Mouse (Mus musculus) heart, adult 18-20 months (tissue): ENCODE measurements at regions not wholly inside any gene's neighbourhood (a gene's known extent, or its start where the extent isn't known, plus 50 kb on each side); places are given as distances from the start of the nearest gene placed in this dataset.
"Not testable (repeated sequence)": the region's sequence is repeated elsewhere in the genome, so short reads cannot be mapped to it uniquely, and the experiment has no call there.

Experiments
- DNase-seq, 2 experiments: peaks; one replicate each; pipeline ENCODE4 v3.0.0; 2021 to 2022; ENCODE audit warnings: mixed read lengths in 1 of 2

- no peak for DNase-seq
Observed at GRCm38 (mm10) chr15:59733031-59733810, 283.2 kb downstream of the 4933412E24Rik start.

- no peak for DNase-seq
Observed at GRCm38 (mm10) chr15:59731129-59731528, 285.3 kb downstream of the 4933412E24Rik start.

GRCm38 (mm10) chr15:59728817-59729560 is 287.4 kb downstream of the 4933412E24Rik start:
- peak in 1 of 2 experiments; percentile 54 for DNase-seq

DNA sequence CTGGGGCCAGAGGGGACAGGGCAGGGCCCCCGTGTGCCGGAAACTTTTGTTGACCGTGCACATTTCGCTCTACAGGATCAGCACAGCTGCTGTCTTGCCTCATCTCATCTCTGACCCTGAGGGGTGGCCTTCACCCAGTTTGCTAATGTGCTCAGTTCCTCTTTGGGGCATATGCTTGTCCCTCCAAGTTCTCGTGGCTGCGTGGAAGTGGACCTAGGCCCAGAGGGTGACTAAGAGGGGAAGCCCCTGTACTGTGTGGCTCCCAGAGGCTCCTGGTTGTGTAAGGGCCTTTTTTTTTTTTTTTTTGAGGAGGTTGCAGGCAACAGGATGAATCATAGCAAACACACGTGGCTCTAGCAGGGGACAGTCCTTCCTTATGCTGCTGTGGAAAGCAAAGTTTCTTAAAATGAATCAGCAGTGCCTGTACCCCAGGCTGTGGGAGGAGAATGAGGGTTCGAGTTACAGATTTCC is 288.2 kb downstream of the 4933412E24Rik start:
- peak; percentile 65 to 89 for DNase-seq

DNA sequence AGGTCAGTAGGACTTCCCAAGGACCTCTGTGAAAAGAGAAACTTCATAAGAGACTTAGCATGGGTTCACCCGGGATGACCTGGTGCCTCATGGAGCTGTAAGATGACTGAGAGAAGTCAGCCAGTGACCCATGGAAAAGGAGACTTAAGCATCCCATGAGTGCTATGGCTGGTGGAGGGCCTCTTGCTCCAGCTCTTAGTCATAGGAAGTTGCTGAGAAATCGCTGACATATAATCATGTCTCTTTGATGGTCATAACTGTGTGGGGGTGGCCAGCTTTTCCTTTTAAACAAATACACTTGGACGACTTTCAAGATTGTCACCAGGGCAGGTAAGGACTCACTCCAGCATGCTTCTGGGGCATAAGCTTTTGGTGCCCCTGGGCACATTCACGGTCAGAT is 290.5 kb downstream of the 4933412E24Rik start:
- no peak for DNase-seq

DNA sequence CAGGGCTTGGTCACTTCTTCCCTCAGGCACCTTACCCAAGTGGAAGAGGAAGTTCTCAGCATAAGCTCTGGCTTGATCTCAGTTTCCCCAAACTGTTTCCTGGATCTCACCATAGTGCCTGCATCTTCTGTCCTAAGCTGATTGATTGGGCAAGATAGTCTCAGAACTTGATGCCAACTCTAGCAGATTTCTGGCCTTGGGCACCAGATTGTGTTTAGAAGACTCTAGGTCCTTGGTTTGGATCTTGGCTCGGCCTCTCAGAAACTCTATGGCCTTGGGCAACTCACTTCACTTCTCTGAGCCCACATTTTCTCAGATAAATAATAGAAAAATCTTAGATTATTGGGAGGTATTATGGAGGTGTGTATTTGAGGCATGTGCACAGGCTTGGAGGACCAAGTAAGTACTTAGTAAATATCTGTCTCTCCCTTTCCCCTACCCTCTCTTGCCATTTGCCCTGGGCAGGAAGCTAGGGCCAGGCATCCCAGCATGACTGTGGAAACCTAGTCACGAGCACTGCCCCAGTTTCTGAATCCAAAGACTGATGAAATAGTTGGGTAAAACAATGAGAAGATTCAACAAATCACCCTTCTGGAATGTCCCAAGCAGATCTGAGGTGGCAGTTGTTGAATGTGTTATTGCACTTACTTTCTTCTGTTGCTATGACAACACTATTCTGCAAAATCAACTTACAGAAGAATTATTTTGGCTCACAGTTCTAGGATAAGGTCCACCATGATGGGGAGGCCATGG is 293.6 kb downstream of the 4933412E24Rik start:
- no peak for DNase-seq

GRCm38 (mm10) chr15:59721420-59721819 is 295.0 kb downstream of the 4933412E24Rik start:
- peak in 1 of 2 experiments; percentile 56 for DNase-seq

- no peak for DNase-seq
Observed at GRCm38 (mm10) chr15:59721018-59721417, 295.4 kb downstream of the 4933412E24Rik start.

DNA sequence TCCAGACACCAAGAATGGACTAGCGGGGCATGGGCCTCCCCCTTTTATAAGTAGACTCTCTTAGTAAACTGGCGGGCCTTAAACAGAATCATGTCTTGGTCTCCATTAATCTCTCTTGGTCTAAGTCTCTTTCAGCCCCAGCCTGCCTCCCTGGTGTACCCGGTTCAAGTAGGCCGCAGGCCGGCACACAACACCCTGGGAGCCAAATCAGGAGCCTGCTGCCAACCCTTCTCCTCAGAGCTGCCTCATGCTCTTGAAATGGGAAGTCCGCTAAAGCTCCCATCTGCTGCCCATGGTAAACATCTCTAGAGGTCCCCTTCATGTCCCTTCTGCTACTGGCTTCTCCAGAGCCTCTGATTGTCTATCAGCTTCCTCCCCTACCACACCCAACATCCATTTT is 296.3 kb downstream of the 4933412E24Rik start:
- DNase-seq: peak in 1 of 2 experiments; percentile 31

DNA sequence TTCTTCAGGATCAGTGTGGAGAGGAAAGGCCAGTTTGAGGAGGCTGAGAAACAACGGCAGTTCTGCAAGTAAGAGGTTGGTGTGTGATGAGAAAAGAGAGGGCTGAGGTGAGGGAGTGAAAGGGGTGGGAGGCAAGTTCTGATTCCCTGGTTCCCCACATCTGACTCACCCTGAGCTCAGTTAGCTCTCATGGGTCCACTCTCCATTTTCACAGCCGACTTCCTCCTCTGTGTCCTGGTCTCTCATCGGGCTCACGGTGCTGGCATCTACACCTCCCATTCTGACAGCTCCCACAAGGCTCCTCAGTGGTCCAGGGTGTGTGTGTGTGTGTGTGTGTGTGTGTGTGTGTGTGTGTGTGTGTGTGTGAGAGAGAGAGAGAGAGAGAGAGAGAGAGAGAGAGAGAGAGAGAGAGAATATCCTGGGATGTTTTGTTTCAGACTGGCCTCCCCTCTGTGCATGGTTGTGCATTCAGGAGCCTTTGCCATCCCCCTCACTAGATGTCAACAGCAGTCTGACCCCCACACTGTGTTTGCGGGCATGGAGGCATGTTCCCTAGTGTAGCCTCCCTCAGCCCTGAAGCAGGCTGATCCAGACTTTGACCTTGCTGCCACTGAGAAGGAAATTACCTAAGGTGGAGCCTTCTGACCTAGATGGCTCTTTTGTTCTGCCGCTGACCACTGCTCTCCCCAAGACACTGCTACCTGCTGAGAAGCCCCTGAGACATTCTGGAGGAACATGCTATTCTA is 296.9 kb downstream of the 4933412E24Rik start:
- DNase-seq: not testable (repeated sequence)

DNA sequence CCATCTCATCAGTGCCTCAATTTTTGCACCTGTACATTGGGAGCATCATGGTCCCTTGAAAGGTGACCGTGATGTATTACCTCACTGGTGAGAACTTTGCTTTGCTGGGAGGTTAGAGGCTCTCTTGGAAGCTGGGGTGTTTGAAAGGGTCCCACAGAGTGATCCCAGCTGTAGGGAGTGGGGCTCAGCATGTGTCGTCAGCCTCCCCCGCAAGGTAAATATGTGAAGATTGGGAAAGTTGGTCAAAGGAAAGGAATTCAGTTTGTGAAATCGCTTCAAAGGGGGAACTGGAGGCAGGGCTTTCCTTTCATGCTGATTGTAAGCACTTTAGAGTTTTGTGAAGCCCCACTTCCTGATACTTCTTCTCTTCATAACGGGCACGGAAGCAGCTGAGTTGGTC is 299.5 kb downstream of the 4933412E24Rik start:
- peak in 1 of 2 experiments; percentile 20 for DNase-seq

GRCm38 (mm10) chr15:59715951-59716350 is 300.5 kb downstream of the 4933412E24Rik start:
- no peak for DNase-seq

DNA sequence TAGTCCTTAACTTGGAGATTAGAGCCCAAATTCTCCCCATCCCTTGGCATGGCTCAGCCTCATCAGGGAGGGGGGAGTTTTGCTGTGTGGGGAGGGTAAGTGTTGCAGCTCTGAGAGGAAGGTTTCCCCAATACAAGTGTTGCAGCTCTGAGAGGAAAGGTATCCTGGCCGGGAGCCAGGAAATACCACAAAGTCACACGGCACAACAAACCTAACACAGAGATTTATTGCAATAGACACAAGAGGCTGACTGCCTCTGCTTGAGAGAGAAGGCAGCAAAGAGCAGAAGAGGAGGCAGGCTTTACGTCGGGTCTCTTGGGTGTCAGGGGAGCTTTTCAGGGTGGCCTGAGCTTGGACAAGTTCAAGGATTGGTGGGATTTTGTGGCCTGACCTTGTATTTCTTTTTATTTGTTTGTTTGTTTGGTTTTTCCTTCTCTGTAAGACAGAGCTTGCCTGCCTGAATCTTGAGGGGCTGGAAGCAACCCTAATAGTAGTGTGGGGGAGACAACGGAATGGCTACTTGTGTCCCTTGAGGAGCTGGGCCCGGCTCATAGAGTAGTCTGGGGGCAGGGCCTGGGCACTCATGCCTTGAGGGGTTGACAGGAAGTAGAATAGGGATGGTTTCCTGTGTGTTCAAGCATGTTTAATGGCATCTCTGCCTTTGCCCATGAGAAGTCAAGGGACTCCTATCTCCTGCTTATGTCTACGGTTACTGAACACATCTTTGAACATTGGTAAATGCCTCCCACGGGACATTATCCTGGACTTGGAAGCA is 302.3 kb downstream of the 4933412E24Rik start:
- no peak for DNase-seq

DNA sequence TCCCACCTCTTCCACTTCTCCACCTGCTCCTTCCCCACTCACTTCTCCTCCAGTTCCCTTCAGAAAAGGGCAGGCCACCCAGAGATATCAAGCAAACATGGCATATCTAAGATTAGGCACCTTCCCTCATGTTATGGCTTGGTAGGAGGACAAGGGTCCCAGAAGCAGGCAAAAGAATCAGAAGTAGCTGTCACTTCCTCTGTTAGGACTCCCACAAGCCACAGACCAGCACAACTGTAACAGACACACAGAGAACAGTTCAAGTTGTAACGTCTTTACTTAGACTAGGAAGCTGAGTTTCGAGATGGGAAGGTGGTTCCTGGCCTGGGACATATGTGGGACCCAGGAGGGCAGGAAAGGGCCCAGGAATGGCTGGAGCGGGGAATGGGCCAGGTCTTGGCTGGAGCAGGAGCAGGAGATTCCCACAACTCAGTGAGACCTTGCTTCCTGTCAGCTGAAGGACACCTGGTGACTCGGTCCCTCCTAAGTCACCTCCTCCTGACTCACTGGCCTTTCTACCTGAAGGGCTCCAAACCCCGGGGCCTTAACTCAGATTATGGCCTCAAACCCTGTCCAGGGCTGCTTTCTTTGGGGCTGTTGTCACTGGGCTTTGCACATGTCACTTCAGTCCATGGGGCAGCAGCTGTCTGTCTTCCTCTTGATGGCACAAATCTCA is 304.2 kb downstream of the 4933412E24Rik start:
- no peak for DNase-seq

- no peak for DNase-seq
Observed at GRCm38 (mm10) chr15:59709925-59710324, 306.5 kb downstream of the 4933412E24Rik start.

DNA sequence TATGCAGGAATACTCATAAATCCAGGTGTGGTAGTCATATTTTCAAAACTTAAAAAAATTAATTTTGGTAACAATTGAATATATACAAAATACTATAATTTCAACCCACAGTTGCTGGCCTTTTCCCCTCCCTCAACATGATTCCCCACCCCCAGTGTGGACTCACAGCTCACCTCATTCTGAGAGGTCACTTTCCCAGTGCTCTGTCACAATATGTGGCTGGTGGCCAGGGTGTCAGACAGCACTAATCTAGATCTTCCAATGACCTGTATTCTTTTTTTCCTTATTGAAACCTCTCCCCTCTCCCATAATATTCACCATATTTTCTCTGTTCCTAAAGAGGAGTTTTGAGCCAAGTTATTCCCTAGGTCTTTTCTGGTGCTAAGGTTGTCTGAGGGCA is 308.0 kb downstream of the 4933412E24Rik start:
- DNase-seq: no peak

- DNase-seq: no peak
Observed at GRCm38 (mm10) chr15:59707081-59707480, 309.3 kb downstream of the 4933412E24Rik start.
